Mouse (Mus musculus) liver, embryonic 11.5 days (tissue): Measurements from ENCODE around the gene Gm3106. TPM values are rescaled to one million over a fixed set of nuclear protein-coding genes. Genes with fewer than 3 reads are reported as not detected.
"Not testable (repeated sequence)": the region's sequence is repeated elsewhere in the genome, so short reads cannot be mapped to it uniquely, and the experiment has no call there.

Source experiments
- ATAC-seq: fragments of 200-750 bp; cut with Nextera tagmentation; replicated peaks from 2 replicates; pipeline ENCODE4 v1.8.0; 2017; ENCODE audit warnings: moderate number of reproducible peaks, mild to moderate bottlenecking, moderate TSS enrichment, moderate library complexity; ENCODE audit not compliant: low FRiP score
- DNase-seq: peaks from one replicate; pipeline ENCODE4 v3.0.0-alpha.2; 2017; ENCODE audit warnings: low spot score
- H3K27ac ChIP-seq: fragments of 300-500 bp; sonication (generic); 2 replicates; pipeline ENCODE4 v1.5.1; 2014; ENCODE audit warnings: mild to moderate bottlenecking, low read depth, low read length, control low read depth
- H3K27me3 ChIP-seq: fragments of 300-500 bp; sonication (generic); replicated peaks from 2 replicates; pipeline ENCODE4 v1.6.1; 2014; ENCODE audit warnings: low read length, mixed read lengths; ENCODE audit not compliant: control insufficient read depth, insufficient read depth
- H3K36me3 ChIP-seq: fragments of 300-500 bp; sonication (generic); 2 replicates; pipeline ENCODE4 v1.6.1; 2014; ENCODE audit warnings: mild to moderate bottlenecking, low read length, moderate library complexity, mixed read lengths; ENCODE audit not compliant: control insufficient read depth, insufficient read depth
- H3K4me1 ChIP-seq: fragments of 300-500 bp; sonication (generic); replicated peaks from 2 replicates; pipeline ENCODE4 v1.6.1; 2014; ENCODE audit warnings: low read length, mixed read lengths; ENCODE audit not compliant: control insufficient read depth, insufficient read depth
- H3K4me2 ChIP-seq: fragments of 300-500 bp; sonication (generic); 2 replicates; pipeline ENCODE4 v1.6.1; 2014; ENCODE audit warnings: mild to moderate bottlenecking, control low read depth, moderate library complexity
- H3K4me3 ChIP-seq: fragments of 300-500 bp; sonication (generic); 2 replicates; pipeline ENCODE4 v1.5.1; 2014; ENCODE audit warnings: low read depth, low read length, control low read depth
- H3K9ac ChIP-seq: fragments of 300-500 bp; sonication (generic); 2 replicates; pipeline ENCODE4 v1.6.1; 2014; ENCODE audit warnings: low read depth, low read length, control low read depth
- H3K9me3 ChIP-seq: fragments of 300-500 bp; sonication (generic); 2 replicates; pipeline ENCODE4 v1.6.1; 2016; ENCODE audit warnings: low read length, inconsistent platforms, mixed read lengths; ENCODE audit not compliant: control insufficient read depth
- WGBS: fragments of 180-500 bp; shearing (Covaris S2); extraction: QIAGEN DNeasy Blood & Tissue Kit; methylation state at CpG from one replicate; pipeline ENCODE4 v1.1.7; 2014; 5-methylcytosine and 5-hydroxymethylcytosine counted together
- polyA plus RNA-seq: library from polyadenylated mRNA; unstranded; fragments of >200 nt; fragmentation: Nextera tagmentation; extraction: Ambion mirVana; gene quantifications from 2 replicates; pipeline ENCODE4 v1.2.1, GENCODE M21; 2014

The Gm3106 gene
- not detected in 2 replicates for polyA plus RNA-seq

DNA sequence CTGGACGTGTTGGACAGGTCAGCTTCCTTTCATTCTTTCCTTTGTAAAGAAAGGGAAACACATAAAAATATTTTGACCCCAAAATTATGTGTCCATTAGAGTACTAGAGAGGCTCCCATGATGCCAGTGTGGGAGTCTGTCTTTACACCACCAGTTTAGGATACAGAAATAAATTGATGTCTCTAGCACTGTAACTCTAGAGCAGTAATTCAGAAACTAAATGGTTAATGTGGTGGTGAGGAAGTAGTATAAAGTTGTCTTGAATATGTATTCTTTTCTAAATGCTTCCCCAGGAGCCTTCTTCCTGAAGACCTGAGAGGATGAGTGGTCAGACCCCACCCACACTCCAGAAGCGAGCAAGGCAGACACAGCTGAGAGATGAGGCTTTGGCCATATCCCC is at the start of gene Gm3106:
TSS of gene Gm3106 (plus strand) at position 301 of the 400 bp plus-strand sequence.
- H3K4me2 ChIP-seq, H3K4me3 ChIP-seq, H3K27ac ChIP-seq, H3K27me3 ChIP-seq, DNase-seq, H3K4me1 ChIP-seq, ATAC-seq, H3K9me3 ChIP-seq, H3K9ac ChIP-seq, H3K36me3 ChIP-seq: not testable (repeated sequence)
- WGBS = no CpG with 5 or more reads among the region's 2 CpGs

Other genes with a start within 250 kb of the Gm3106 start
- not detected in 2 replicates for gene BC061212, start 147.5 kb upstream of the Gm3106 start, polyA plus RNA-seq
- not detected in 2 replicates for gene Gm6351, start 141.6 kb upstream of the Gm3106 start, polyA plus RNA-seq
- 0.21 and 0.35 TPM in 2 replicates for gene A430089I19Rik, start 88.8 kb downstream of the Gm3106 start, polyA plus RNA-seq
- gene Gm6502, start 96.4 kb downstream of the Gm3106 start, polyA plus RNA-seq = not detected in 2 replicates
- gene AA792892, start 121.7 kb downstream of the Gm3106 start, polyA plus RNA-seq = not detected in 2 replicates
- gene Gm7682, start 227.8 kb downstream of the Gm3106 start, polyA plus RNA-seq = not detected in 2 replicates